Mouse (Mus musculus) liver, embryonic 14.5 days (tissue): ENCODE measurements around the gene Gm26620.

ENCODE experiments used
- CTCF ChIP-seq: IDR thresholded peaks from 2 replicates; pipeline ENCODE4 v1.5.1; 2016; ENCODE audit warnings: antibody characterized with exemption, low read depth, control low read depth
- EP300 ChIP-seq: IDR thresholded peaks from 2 replicates; pipeline ENCODE4 v1.6.1; 2016; ENCODE audit warnings: antibody characterized with exemption, low read depth

- no peak for TF ChIP-seq CTCF
- TF ChIP-seq EP300, result peak; percentile 44
These were observed 17.2 kb upstream of the Gm26620 start, which contains the start of gene Atf6 for GRCm38 (mm10) chr1:170867691-170868105.
